Mouse (Mus musculus): ENCODE data around the gene Scaf8. TPM values are rescaled to one million over a fixed set of nuclear protein-coding genes. Genes with fewer than 3 reads are reported as not detected.
A peak's percentile ranks its signal among the peaks of the same experiment; 100 is the strongest.

Scaf8 gene
- polyA plus RNA-seq, 1 experiment from 2014 or later: 18.7 TPM

GRCm38 (mm10) chr17:3220201-3220600, 105.4 kb downstream of the Scaf8 start:
- DNase-seq (ENCODE audit: low spot score): no peak
- H3K36me3 ChIP-seq: peaks cover 24% of the 10 kb centered on the region
- WGBS: 79% methylated on average over 11 of the region's 11 CpGs
- no peaks in the 10 kb centered on the region for H3K9me3 ChIP-seq
- no peaks in the 10 kb centered on the region for H3K27me3 ChIP-seq (ENCODE audit: insufficient read depth, poor library complexity, severe bottlenecking)
- no peak overlapping the region for H3K27ac ChIP-seq
- H3K4me3 ChIP-seq: no peak overlapping the region
- H3K4me1 ChIP-seq (replicated peaks): no peaks in the 10 kb centered on the region

DNA sequence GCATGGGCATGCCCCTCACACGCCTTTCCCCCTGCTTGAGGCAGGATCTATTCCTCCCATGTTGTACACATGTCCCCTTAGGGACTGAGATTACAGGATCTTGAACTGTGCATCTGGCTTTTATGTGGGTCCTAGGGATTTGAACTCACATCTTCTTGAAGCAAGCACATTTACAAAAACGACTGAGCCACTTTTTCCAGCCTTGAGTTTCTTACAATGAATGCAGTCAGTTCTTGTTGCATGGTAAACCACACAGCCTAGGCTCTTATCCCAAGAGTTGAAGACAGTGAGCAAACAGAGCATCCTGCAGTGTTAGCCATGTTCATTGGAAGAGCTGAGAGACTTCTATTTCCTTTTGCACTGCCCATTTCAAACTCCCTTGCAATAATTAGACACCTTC, 108.3 kb downstream of the Scaf8 start:
- Histone ChIP-seq H3K27me3 (ENCODE audit: insufficient read depth, poor library complexity, severe bottlenecking) (no peaks in the 10 kb centered on the region), H3K4me1 (replicated peaks) (no peaks in the 10 kb centered on the region), H3K4me3 (no peak overlapping the region), H3K27ac (no peak overlapping the region), H3K9me3 (no peaks in the 10 kb centered on the region), H3K36me3 (0 out of 2 replicates have a peak, but pooled peaks cover 7% of the 10 kb centered on the region)
- 72% methylated on average over 2 of the region's 2 CpGs for WGBS
- no peak for DNase-seq (ENCODE audit: low spot score)

DNA sequence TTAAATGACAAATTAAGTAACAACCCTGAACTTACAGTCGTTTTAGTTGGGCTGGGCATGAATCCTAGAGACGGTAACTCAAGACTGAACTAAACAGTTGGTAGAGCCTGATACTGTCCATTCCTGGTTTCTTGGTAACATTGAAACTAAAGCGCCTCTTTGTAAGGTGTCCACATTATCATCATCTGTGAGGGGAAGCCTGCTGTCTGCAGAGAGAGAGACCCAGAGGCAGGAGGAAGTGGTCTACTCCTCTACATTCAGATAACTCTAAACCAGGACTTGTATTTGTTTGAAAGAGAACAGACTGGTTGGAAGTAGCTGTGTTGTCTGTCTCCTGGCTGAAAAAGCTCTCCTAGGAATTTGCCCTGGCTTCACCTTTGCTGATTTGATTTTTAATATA, 108.9 kb downstream of the Scaf8 start:
- 83% methylated on average over 3 of the region's 3 CpGs for WGBS
- no peaks in the 10 kb centered on the region for H3K9me3 ChIP-seq
- H3K36me3 ChIP-seq: 0 out of 2 replicates have a peak, but pooled peaks cover 4% of the 10 kb centered on the region
- H3K27ac ChIP-seq: no peak overlapping the region
- DNase-seq (ENCODE audit: low spot score): no peak
- H3K27me3 ChIP-seq (ENCODE audit: insufficient read depth, poor library complexity, severe bottlenecking): no peaks in the 10 kb centered on the region
- H3K4me1 ChIP-seq (replicated peaks): no peaks in the 10 kb centered on the region
- no peak overlapping the region for H3K4me3 ChIP-seq

GRCm38 (mm10) chr17:3224383-3225106, 109.8 kb downstream of the Scaf8 start:
- H3K4me3 ChIP-seq: no peak overlapping the region
- no peaks in the 10 kb centered on the region for H3K27me3 ChIP-seq (ENCODE audit: insufficient read depth, poor library complexity, severe bottlenecking)
- WGBS: 72% methylated on average over 4 of the region's 4 CpGs
- no peaks in the 10 kb centered on the region for H3K36me3 ChIP-seq
- no peaks in the 10 kb centered on the region for H3K4me1 ChIP-seq (replicated peaks)
- no peaks in the 10 kb centered on the region for H3K9me3 ChIP-seq
- H3K27ac ChIP-seq: no peak overlapping the region
- peak; percentile 77 for DNase-seq (ENCODE audit: low spot score)

DNA sequence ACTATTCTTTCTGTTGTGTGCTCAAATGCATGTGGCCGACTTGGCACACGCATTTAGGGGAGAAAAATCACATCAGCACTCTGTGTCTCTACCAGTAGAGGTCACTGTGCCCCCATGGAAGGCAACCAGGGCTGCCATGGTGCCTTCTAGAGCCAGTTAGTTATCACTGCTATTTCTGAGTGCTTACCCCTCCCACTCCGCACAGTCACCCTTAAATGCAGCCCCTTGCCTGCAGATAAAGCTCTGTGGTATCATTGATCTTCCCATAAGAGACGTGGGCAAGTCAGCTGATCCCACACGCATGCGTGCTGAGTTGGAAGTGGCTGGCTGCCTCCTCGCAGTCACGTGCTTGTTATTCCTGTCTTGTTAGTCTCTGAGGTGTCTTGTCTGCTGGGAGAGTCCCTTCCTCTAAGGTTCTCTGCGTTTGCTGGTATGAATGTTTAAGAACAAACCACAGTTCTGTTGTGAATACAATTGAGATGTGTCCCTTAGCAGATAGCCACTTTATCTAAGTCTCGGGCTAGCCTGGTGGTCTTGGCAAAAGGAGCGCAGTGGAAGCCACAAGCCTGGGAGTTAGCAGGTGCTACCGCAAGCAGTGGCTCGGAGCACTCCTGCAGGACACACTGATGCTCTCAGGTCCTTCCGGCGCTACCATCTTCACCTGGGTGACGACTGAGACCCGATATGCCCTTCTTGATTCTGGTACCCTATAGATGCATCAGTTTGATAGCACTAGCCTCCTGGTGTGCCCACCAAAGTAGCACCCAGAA, 115.6 kb downstream of the Scaf8 start:
- no peaks in the 10 kb centered on the region for H3K9me3 ChIP-seq
- no peak overlapping the region for H3K27ac ChIP-seq
- DNase-seq (ENCODE audit: low spot score): peak; percentile 61
- 81% methylated on average over 17 of the region's 17 CpGs for WGBS
- H3K36me3 ChIP-seq: peaks cover 25% of the 10 kb centered on the region
- no peak overlapping the region for H3K4me3 ChIP-seq
- no peaks in the 10 kb centered on the region for H3K27me3 ChIP-seq (ENCODE audit: insufficient read depth, poor library complexity, severe bottlenecking)
- H3K4me1 ChIP-seq (replicated peaks): no peaks in the 10 kb centered on the region

GRCm38 (mm10) chr17:3232626-3233025, 117.9 kb downstream of the Scaf8 start:
- Histone ChIP-seq H3K27ac (no peak overlapping the region), H3K4me3 (no peak overlapping the region), H3K9me3 (no peaks in the 10 kb centered on the region), H3K27me3 (ENCODE audit: insufficient read depth, poor library complexity, severe bottlenecking) (no peaks in the 10 kb centered on the region), H3K36me3 (peaks cover 33% of the 10 kb centered on the region), H3K4me1 (replicated peaks) (no peaks in the 10 kb centered on the region)
- 93% methylated on average over 5 of the region's 5 CpGs for WGBS
- DNase-seq (ENCODE audit: low spot score): no peak

GRCm38 (mm10) chr17:3243672-3244071, 128.9 kb downstream of the Scaf8 start:
- DNase-seq (ENCODE audit: low spot score): no peak
- WGBS: 97% methylated on average over 3 of the region's 3 CpGs
- peaks cover 36% of the 10 kb centered on the region for H3K4me1 ChIP-seq (replicated peaks)
- H3K4me3 ChIP-seq: no peak overlapping the region
- H3K27ac ChIP-seq: no peak overlapping the region
- no peaks in the 10 kb centered on the region for H3K9me3 ChIP-seq
- H3K36me3 ChIP-seq: peaks cover 27% of the 10 kb centered on the region
- H3K27me3 ChIP-seq (ENCODE audit: insufficient read depth, poor library complexity, severe bottlenecking): no peaks in the 10 kb centered on the region

DNA sequence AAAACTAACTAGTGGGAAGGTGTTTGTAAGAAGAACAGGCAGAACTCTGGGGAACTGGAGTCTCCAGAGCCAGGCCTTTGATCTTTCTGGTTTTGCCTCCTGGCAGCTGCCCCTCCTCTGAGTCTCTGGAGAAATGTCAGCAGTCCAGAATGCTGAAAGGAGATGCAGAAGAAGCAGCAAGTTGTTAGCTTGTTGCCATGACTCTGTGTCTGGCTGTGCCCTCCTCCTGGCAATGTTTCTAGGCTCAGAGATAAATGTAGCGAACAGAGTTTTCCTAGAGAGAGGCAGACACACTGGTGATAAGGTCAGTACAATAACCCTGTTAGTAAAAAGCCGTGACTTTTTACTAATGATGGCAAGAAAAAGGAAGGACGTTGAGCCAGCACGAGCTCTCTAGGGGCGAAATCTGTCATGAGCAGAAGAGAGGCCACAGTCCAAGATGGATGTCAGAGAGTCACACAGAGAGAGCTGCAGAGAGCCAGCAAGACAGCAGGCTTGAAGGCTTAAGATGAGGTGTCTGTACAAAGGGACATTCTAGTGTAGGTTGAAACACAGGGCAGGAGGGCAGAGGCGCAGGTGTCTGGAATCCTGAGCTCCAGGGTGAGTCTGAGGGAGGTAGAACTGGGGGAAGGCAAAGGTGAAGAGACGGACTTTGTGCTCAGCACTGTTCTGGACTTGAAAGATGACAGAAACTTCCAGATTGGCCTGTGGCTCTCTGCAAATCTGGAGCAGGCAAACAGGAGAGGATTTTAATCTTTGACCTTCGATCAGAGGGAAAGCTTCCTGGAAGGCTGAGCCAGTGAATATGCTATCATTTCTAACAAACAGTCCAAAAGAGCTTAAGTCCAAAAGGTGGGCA, 130.3 kb downstream of the Scaf8 start:
- Histone ChIP-seq H3K4me3 (no peak overlapping the region), H3K4me1 (replicated peaks) (peaks cover 41% of the 10 kb centered on the region), H3K9me3 (no peaks in the 10 kb centered on the region), H3K27me3 (ENCODE audit: insufficient read depth, poor library complexity, severe bottlenecking) (no peaks in the 10 kb centered on the region), H3K27ac (peak overlapping the region; percentile 75; the same call in 1 of the 2 replicates), H3K36me3 (peaks cover 22% of the 10 kb centered on the region)
- no peak for DNase-seq (ENCODE audit: low spot score)
- 77% methylated on average over 8 of the region's 8 CpGs for WGBS

DNA sequence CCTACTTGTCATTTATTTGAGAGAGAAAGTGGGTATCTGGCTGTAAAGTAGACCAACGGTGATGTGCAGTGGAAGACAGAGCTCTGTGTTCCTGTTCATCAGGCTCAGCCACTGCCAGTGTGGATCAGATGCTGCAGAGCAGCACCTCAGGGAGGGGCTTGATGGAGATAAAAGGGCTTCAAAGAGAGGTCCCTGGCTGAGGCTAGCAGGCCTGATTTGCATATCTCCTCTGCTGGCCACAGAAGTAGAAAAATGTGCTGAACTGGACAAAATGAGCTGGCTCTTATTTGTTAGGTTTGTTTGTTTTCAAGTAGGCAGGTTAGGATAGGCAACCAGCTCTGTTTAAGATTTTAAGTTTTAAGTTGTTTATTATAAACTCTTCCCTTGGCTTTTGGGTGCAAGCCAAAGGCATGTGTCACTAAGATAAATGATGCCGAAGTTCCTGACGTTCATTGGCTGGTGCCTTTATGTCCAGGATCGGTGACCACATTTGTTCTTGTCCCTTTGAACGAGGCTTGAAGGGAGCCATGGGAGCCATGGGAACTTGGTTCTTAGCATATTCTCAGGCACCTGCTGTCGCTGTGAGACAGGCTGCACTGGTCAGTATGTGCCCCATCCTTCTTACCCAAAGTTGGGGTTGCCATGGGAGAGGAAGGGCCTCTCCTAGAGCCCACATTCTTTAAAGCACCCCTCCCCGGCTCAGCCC, 132.0 kb downstream of the Scaf8 start:
- Histone ChIP-seq H3K9me3 (no peaks in the 10 kb centered on the region), H3K27me3 (ENCODE audit: insufficient read depth, poor library complexity, severe bottlenecking) (no peaks in the 10 kb centered on the region), H3K4me1 (replicated peaks) (peaks cover 41% of the 10 kb centered on the region), H3K36me3 (peaks cover 10% of the 10 kb centered on the region), H3K4me3 (no peak overlapping the region), H3K27ac (peak overlapping the region; percentile 75)
- 50% methylated on average over 7 of the region's 7 CpGs for WGBS
- peak; percentile 47 for DNase-seq (ENCODE audit: low spot score)

Other genes with a start within 250 kb of the Scaf8 start
- gene Tiam2, start 211.6 kb downstream of the Scaf8 start, polyA plus RNA-seq (2016; fragmentation: Nextera tagmentation; extraction: Ambion mirVana): 4.4 and 4.9 TPM in 2 replicates